Mouse (Mus musculus) midbrain, embryonic 13.5 days (tissue): ENCODE results near the gene Nt5dc3. TPM values are rescaled to one million over a fixed set of nuclear protein-coding genes. Genes with fewer than 3 reads are reported as not detected.

Experiments used
- ATAC-seq: fragments of 200-750 bp; cut with Nextera tagmentation; 2 replicates; pipeline ENCODE4 v1.8.0; 2017; ENCODE audit warnings: mild to moderate bottlenecking, moderate TSS enrichment, moderate library complexity
- H3K27ac ChIP-seq: fragments of 300-500 bp; sonication (generic); 2 replicates; pipeline ENCODE4 v1.5.1; 2015; ENCODE audit warnings: inconsistent platforms, mild to moderate bottlenecking, moderate library complexity
- H3K27me3 ChIP-seq: fragments of 300-500 bp; sonication (generic); 2 replicates; pipeline ENCODE4 v1.6.1; 2015; ENCODE audit warnings: mild to moderate bottlenecking, inconsistent platforms
- H3K36me3 ChIP-seq: fragments of 300-500 bp; sonication (generic); 2 replicates; pipeline ENCODE4 v1.6.1; 2015; ENCODE audit warnings: mild to moderate bottlenecking, inconsistent platforms
- H3K4me1 ChIP-seq: fragments of 300-500 bp; sonication (generic); replicated peaks from 2 replicates; pipeline ENCODE4 v1.6.1; 2015; ENCODE audit warnings: inconsistent platforms
- H3K4me2 ChIP-seq: fragments of 300-500 bp; sonication (generic); replicated peaks from 2 replicates; pipeline ENCODE4 v1.6.1; 2015; ENCODE audit warnings: moderate library complexity, mild to moderate bottlenecking, inconsistent platforms
- H3K4me3 ChIP-seq: fragments of 300-500 bp; sonication (generic); replicated peaks from 2 replicates; pipeline ENCODE4 v1.5.1; 2015; ENCODE audit warnings: mild to moderate bottlenecking, inconsistent platforms
- H3K9ac ChIP-seq: fragments of 300-500 bp; sonication (generic); replicated peaks from 2 replicates; pipeline ENCODE4 v1.6.1; 2015; ENCODE audit warnings: mild to moderate bottlenecking, inconsistent platforms
- H3K9me3 ChIP-seq: fragments of 300-500 bp; sonication (generic); 2 replicates; pipeline ENCODE4 v1.6.1; 2016; ENCODE audit warnings: mild to moderate bottlenecking, inconsistent platforms
- WGBS: fragments of 180-500 bp; shearing (Covaris S2); methylation state at CpG from one replicate; pipeline ENCODE4 v1.1.7; 2015; 5-methylcytosine and 5-hydroxymethylcytosine counted together
- polyA plus RNA-seq: library from polyadenylated mRNA; unstranded; fragments of >200 nt; fragmentation: Nextera tagmentation; extraction: Ambion mirVana; gene quantifications from 2 replicates; pipeline ENCODE4 v1.2.1, GENCODE M21; 2015

Gene Nt5dc3
- 5.9 and 6.5 TPM in 2 replicates for polyA plus RNA-seq

DNA sequence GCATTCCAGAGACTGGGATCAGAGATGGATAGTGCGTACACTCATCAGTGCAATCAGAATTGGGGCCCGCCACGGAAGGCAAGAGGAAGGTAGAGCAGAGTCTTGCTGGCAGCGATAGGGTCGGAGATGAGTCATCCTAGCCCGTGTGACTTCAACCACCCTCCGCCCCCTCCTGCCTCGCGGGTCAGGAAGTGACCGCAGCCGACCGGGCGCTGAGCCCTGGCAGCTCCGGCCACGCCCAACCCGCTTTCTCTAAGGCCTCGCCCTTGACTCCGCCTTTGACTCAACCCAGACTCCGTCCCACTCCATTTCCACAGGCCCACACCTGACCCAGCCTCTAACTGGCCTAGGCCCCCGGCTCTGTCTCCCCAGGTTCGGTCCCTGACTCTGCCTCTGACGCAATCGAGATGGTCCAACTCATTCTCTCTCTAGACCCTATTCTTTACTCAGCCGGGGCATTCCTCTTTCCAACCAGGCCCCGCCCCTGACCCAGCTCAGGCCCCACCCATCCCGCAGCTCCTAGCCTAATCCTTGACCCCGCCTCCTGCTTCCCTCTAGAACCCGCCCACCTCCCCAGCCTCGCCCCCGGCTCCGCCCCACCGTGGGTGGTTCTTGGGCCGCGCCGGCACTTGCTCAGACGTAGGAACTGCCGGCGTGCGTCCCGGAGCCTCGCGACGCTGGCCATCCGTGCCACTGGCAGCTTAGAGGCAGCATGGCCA, at the start of gene Nt5dc3:
Gene Nt5dc3 (plus strand): TSS at position 608 of the 719 bp plus-strand sequence.
- peak; percentile 94 for ATAC-seq
- H3K4me2 ChIP-seq, result peak within 1 kb of the TSS; percentile 85
- WGBS, result under 1% methylated on average over 44 of the region's 44 CpGs
- H3K9me3 ChIP-seq, result no peaks in the 10 kb centered on the region
- H3K4me3 ChIP-seq, result peak within 1 kb of the TSS; percentile 62
- H3K4me1 ChIP-seq, result peaks cover 30% of the 10 kb centered on the region
- H3K27me3 ChIP-seq, result peaks cover 11% of the 10 kb centered on the region; the same call in 1 of the 2 replicates
- peak within 1 kb of the TSS; percentile 57 for H3K27ac ChIP-seq
- no peaks in the 10 kb centered on the region for H3K36me3 ChIP-seq
- H3K9ac ChIP-seq, result peak within 1 kb of the TSS; percentile 73

DNA sequence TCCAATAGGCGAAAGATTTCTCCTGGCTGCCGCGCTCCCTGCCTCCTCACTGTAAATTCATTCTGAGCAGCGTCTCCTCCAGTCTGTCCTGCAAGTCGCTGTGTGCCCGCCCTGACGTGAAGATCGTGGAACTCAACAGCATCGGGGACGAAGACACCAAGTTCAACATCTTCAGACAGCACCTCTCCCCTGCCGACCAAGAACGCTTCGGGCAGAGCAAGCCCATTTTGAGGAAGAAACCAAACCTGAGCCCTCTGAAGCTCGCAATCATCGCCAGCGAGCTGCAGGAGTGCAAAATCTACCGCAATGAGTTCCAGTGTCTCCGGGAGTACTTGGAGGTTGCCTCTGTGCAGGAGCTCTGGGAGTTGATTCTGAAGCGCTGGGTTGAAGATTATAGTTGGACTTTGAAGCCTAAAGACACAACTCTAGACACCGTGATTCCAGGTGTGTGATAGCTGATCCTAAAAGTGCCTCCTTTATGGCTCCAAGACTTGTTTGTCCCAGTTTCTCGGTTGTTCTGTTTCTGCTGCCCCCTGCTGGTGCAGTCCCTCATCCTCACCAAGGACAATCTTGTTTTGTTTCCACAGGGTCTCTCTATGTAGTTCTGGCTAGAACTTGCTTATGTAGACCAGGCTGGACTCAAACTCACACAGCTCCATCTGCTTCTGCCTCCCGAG, 47.8 kb upstream of the Nt5dc3 start:
- Histone ChIP-seq H3K9me3 (no peaks in the 10 kb centered on the region), H3K27me3 (0 out of 2 replicates have a peak, but pooled peaks cover 3% of the 10 kb centered on the region), H3K9ac (peak overlapping the region; percentile 51), H3K4me2 (peak overlapping the region; percentile 59), H3K4me1 (peaks cover 11% of the 10 kb centered on the region), H3K4me3 (peak overlapping the region; percentile 43), H3K36me3 (no peaks in the 10 kb centered on the region), H3K27ac (no peak overlapping the region)
- peak; percentile 51; the same call in 1 of the 2 replicates for ATAC-seq
- WGBS, result 12% methylated on average over 22 of the region's 22 CpGs

DNA sequence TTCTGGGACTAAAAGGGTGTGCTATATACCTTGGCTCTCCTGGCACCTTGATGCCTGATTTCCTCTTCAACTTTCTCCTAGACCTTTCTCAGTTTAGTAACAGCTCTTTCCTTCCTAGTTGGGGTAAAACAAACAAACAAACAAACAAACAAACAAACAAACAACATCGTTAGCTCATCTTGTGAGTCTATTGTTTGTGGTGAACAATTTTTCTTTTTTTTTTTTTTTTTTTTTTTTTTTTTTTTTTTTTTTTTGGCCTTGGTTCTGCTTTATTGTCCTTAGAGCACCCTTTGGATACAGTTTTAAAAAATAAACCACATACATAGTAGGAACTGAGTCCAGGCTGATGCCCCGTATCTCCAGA, 47.3 kb upstream of the Nt5dc3 start:
- H3K9ac ChIP-seq, result no peak overlapping the region
- no peak overlapping the region for H3K4me2 ChIP-seq
- 61% methylated on average over 2 of the region's 2 CpGs for WGBS
- H3K27me3 ChIP-seq, result 0 out of 2 replicates have a peak, but pooled peaks cover 3% of the 10 kb centered on the region
- peaks cover 11% of the 10 kb centered on the region for H3K4me1 ChIP-seq
- H3K27ac ChIP-seq, result no peak overlapping the region
- no peak for ATAC-seq
- no peaks in the 10 kb centered on the region for H3K9me3 ChIP-seq
- no peaks in the 10 kb centered on the region for H3K36me3 ChIP-seq
- no peak overlapping the region for H3K4me3 ChIP-seq

DNA sequence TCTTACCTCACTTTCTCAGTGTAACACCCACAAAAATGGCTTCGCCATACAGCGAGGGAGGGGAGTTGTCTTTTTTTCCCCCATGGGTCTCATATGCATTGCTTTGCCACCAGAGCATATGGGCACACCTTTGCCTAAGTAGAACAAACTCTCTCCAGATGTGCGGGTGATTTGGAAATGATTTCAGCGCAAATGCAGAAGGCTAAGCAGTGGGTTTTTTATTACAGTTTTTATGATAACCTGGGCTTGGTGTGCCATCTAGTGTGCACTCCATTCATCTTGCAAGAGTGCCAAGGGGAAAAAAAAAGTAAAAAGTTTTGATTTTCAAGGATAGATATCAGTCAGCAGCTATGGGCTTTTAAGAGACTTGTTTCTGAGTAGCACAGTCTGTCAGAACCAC, 43.8 kb upstream of the Nt5dc3 start:
- Histone ChIP-seq H3K27ac (no peak overlapping the region), H3K36me3 (no peaks in the 10 kb centered on the region), H3K9me3 (no peaks in the 10 kb centered on the region), H3K9ac (no peak overlapping the region), H3K4me2 (no peak overlapping the region), H3K4me3 (no peak overlapping the region), H3K27me3 (0 out of 2 replicates have a peak, but pooled peaks cover 2% of the 10 kb centered on the region), H3K4me1 (no peaks in the 10 kb centered on the region)
- ATAC-seq, result no peak
- WGBS, result 92% methylated on average over 4 of the region's 4 CpGs

DNA sequence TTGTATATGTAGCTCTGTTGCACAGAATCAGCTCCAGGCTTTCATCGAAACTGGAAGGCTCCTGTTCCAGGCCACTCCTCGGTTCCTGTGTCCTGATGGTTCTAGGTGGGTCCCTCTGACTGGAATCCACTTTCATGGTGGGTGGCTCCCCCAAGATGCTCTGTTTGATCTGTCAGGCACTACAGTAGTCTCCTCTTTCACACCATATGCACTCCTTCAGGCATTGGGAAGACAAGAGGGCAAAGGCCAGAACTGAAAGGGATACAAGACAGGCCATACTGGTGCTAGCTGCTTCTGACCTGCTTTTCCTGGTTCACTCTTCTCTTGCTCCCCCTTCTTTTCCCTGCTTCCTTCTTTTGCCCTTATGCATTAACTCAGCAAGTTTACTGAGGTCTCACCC, 35.9 kb upstream of the Nt5dc3 start:
- H3K4me3 ChIP-seq, result no peak overlapping the region
- H3K4me1 ChIP-seq, result no peaks in the 10 kb centered on the region
- no peaks in the 10 kb centered on the region for H3K27me3 ChIP-seq
- no peaks in the 10 kb centered on the region for H3K9me3 ChIP-seq
- ATAC-seq, result no peak
- H3K9ac ChIP-seq, result no peak overlapping the region
- H3K27ac ChIP-seq, result no peak overlapping the region
- 97% methylated on average over 2 of the region's 2 CpGs for WGBS
- no peaks in the 10 kb centered on the region for H3K36me3 ChIP-seq
- H3K4me2 ChIP-seq, result no peak overlapping the region

DNA sequence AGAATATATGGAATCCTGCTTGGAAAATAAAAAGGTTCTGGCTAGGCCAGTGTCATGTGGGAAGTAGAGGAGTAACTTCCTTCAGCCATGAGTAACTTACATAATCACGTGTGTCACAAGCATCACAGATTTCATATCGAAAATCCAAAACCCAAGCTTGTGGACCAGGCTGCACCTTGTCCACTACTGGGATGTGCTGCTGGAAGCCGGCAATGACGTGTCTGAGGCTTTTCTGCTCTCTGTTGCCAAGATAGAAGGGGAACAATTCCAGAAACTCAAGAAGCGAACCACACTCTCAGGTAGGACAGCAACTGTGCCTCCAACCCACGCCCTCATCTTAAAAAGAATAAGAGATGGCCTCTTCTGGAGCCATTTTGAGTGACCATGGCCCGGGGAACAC, 34.5 kb upstream of the Nt5dc3 start:
- no peak overlapping the region for H3K27ac ChIP-seq
- H3K4me1 ChIP-seq, result no peaks in the 10 kb centered on the region
- WGBS, result 89% methylated on average over 7 of the region's 7 CpGs
- no peak overlapping the region for H3K4me3 ChIP-seq
- H3K9ac ChIP-seq, result no peak overlapping the region
- no peaks in the 10 kb centered on the region for H3K9me3 ChIP-seq
- no peaks in the 10 kb centered on the region for H3K36me3 ChIP-seq
- H3K4me2 ChIP-seq, result no peak overlapping the region
- no peak for ATAC-seq
- no peaks in the 10 kb centered on the region for H3K27me3 ChIP-seq

DNA sequence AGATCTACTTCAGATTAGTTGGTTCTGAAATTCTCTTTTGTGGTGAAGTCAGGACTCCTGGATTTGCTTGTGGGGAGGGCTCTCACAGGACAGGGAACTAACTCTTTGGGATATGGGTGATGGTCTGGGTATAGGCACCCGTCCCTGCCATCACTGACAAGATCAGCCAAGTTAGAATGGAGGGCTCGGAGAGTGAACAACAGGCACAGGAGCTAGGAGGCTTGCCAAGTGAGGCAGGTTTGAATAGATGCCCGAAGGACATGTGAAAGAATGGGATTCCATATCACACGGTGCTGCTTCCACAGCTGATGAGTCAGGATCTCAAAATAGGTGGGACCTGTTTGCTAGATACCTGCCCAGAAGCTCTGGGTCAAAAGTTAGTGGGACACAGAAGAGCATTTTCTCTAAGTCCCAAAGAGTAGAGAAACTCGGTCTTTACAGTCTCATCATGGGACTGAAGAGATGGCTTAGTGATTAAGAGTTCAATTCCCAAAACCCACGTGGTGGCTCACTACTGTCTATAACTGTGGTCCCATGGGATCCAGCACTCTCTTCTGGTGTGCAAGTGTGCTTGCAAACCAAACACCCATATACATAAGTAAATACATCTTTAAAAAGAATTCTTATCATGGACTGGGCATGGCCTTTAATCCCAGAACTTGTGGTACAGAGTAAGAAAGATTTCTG, 22.8 kb upstream of the Nt5dc3 start:
- WGBS, result 85% methylated on average over 6 of the region's 6 CpGs
- Histone ChIP-seq H3K9me3 (no peaks in the 10 kb centered on the region), H3K4me2 (no peak overlapping the region), H3K4me1 (no peaks in the 10 kb centered on the region), H3K4me3 (no peak overlapping the region), H3K27me3 (no peaks in the 10 kb centered on the region), H3K9ac (no peak overlapping the region), H3K36me3 (no peaks in the 10 kb centered on the region), H3K27ac (no peak overlapping the region)
- ATAC-seq, result no peak

DNA sequence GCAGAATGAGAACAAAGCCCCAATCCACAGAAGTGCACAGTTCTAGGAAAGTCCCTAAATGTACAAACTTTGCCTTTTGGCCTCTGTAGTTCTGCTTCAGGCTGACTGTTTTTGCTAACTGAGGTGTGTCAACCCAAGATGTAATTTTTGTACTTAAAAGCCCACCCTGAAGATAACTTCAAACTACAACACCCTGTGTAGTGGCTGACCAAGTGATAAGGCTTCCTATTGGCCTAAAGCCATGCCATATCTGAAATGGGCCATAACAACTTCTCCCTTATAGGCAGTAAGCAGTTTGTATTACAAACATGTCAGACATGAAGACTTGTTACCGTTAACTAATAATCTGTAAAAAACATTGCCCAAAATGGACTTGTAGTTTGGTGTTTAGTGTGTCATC, 21.1 kb upstream of the Nt5dc3 start:
- WGBS, result 93% methylated on average over 1 of the region's 1 CpGs
- no peak for ATAC-seq
- Histone ChIP-seq H3K36me3 (no peaks in the 10 kb centered on the region), H3K9ac (no peak overlapping the region), H3K4me2 (no peak overlapping the region), H3K9me3 (no peaks in the 10 kb centered on the region), H3K4me1 (no peaks in the 10 kb centered on the region), H3K27me3 (no peaks in the 10 kb centered on the region), H3K4me3 (no peak overlapping the region), H3K27ac (no peak overlapping the region)

DNA sequence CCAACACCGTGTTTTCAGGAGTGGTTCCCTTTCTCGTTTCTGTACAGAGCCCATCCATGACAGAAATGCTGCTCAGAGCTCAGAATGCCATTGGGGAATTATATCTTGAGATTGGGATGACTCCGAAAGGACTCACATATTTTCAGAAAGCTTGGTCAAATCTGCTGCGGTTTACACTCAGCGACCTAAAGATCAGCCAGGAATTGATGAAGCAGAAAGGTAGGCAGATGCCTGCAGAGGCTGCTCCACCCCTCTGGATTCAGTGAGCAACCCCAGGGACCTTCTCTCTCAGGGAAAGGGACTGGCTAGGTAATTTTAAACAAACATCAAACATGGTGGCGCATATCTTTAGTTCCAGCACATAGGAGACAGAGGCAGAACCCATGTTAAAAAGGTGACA, 20.6 kb upstream of the Nt5dc3 start:
- Histone ChIP-seq H3K27ac (no peak overlapping the region), H3K27me3 (no peaks in the 10 kb centered on the region), H3K4me1 (no peaks in the 10 kb centered on the region), H3K4me3 (no peak overlapping the region), H3K9ac (no peak overlapping the region), H3K36me3 (no peaks in the 10 kb centered on the region), H3K9me3 (no peaks in the 10 kb centered on the region), H3K4me2 (no peak overlapping the region)
- 89% methylated on average over 6 of the region's 6 CpGs for WGBS
- ATAC-seq, result no peak

DNA sequence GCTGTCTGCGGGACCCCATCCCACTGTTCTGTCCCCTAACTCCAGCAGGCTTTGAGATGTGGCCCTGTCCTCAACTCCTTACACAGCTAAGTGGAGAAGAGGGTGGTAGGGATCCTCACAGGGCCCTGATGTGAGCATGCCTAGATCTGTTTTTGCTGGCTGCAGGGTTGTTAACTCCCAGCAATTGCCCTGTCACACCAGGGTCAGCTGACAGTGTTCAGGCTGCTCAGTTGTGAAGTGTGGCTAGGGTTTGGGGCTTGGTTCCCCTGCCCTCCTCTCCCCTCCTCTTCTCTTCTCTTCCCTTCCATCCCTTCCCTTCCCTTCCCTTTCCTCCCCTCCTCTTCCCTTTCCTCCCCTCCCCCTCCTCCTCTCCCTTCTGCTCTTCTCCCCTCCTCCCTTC, 17.6 kb upstream of the Nt5dc3 start:
- no peaks in the 10 kb centered on the region for H3K4me1 ChIP-seq
- no peaks in the 10 kb centered on the region for H3K9me3 ChIP-seq
- peak; percentile 61 for ATAC-seq
- no peaks in the 10 kb centered on the region for H3K36me3 ChIP-seq
- no peak overlapping the region for H3K9ac ChIP-seq
- no peak overlapping the region for H3K27ac ChIP-seq
- no peak overlapping the region for H3K4me3 ChIP-seq
- 75% methylated on average over 1 of the region's 1 CpGs for WGBS
- no peaks in the 10 kb centered on the region for H3K27me3 ChIP-seq
- no peak overlapping the region for H3K4me2 ChIP-seq

DNA sequence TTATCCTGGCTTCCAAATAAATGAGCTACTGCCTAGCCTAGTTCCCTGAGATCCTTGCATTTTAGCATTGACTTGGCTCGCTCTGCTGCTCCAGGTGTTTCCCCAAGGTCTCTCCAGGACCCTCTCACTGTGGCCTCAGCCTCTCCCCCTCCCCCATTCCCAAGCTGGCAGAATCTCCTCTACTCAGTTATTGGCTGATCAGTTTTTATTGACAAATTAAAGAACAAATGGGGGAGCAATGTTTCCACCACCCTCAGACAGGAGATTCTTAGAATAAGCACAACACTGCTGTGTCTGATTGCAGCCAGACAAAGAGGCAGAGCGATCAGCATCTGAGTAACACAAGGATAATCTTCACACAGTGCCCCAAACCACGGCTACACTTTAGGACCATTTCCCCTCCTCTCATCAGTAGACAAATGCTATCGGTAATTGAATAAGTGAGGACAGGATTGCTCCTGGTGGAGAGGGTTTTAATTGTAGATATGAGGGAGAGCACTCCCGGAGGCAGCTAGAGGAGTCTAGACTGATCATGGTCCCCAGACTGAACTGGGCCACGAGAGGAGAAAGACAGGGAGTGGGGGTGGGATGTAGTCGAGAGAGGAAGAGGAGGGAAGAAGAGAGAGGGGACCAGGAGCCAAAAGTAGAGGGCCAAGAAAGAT, 17.0 kb upstream of the Nt5dc3 start:
- H3K4me1 ChIP-seq, result no peaks in the 10 kb centered on the region
- no peaks in the 10 kb centered on the region for H3K27me3 ChIP-seq
- H3K9ac ChIP-seq, result no peak overlapping the region
- WGBS, result 48% methylated on average over 7 of the region's 7 CpGs
- no peak overlapping the region for H3K4me2 ChIP-seq
- H3K27ac ChIP-seq, result peak overlapping the region; percentile 41; the same call in 1 of the 2 replicates
- peak; percentile 73 for ATAC-seq
- no peaks in the 10 kb centered on the region for H3K36me3 ChIP-seq
- H3K4me3 ChIP-seq, result no peak overlapping the region
- H3K9me3 ChIP-seq, result no peaks in the 10 kb centered on the region

DNA sequence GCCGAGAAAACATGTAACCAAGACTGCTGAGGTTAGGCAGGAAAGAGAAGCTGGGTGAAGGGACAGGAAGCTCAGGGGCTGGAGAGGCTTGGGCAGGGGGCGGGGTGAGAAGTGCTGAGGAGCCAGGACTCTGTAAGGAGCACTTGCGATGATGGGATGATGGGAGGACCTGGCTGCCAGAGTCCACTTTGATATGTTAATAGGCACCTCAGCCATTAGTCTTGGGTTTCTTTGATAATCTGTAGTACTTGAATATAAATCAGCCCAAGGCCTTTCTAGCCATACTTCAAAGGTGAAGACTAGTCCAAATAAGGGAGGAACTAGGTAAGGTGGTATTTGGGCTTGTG, 16.4 kb upstream of the Nt5dc3 start:
- Histone ChIP-seq H3K27ac (peak overlapping the region; percentile 41; the same call in 1 of the 2 replicates), H3K9me3 (no peaks in the 10 kb centered on the region), H3K4me3 (no peak overlapping the region), H3K9ac (no peak overlapping the region), H3K4me1 (no peaks in the 10 kb centered on the region), H3K36me3 (no peaks in the 10 kb centered on the region), H3K27me3 (no peaks in the 10 kb centered on the region), H3K4me2 (no peak overlapping the region)
- 72% methylated on average over 3 of the region's 3 CpGs for WGBS
- ATAC-seq, result 0 out of 2 replicates have a peak, but pooled peaks have one; percentile 5
